Mouse (Mus musculus) right cerebral cortex, adult 2 months (tissue): Measurements from ENCODE around the gene Cpa4.

Source experiments
- DNase-seq, 2 experiments: peaks; one replicate each; pipeline ENCODE4 v3.0.0; 2021 to 2022; ENCODE audit warnings: low spot score in 2 of 2

The Cpa4 gene

DNA sequence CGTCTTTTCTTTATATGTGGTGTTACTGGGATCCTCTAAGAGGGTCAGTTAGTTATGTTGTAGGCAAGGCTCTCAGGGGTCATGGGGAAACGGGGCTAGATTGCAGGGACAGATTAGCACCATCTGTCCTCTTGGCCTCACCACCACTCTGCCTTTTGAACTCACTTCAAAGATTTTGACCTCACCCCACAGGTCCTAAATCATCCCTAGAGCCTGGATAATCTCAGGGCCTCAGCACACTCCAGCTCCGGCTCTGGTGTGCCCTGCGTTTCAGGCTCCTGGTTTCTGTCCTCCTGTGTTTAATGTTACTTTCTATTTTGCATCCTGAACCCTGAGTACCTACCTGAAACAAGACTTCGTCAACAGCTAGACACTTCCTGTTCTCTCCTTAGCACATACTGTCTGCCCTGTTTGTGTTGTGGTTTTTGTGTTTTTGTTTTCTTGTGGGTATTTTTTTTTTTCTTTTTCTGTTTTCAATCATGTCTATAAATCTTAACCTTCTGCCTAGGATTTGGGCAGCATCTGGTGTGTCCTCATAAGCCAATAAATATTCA, 23.8 kb downstream of the Cpa4 start:
- no peak for DNase-seq

DNA sequence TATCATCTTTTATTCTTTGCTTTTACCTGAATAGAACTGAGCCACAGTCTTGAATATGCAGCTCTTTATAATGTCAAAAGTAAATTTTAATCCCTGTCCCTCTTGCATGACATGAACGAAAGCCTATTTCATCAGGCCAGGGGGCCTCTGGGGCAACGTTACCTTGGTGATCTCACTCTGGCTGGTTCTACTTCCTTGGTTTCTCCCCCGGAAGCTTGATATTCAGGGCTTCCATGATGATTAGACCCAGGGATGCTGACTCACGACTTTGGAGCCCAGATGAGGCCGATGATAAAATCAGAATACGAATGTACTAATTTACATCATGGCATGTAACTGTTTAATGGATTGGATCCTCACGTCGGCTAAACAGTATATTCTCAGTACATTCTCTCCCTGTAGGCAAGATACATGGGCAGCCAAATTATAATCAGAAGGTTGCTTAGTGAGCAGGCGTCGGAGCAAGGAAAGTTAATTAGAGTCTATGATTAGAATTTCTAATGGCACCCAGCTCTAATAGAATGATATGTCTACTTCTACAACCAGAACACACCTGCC, 24.3 kb downstream of the Cpa4 start:
- no peak for DNase-seq

DNA sequence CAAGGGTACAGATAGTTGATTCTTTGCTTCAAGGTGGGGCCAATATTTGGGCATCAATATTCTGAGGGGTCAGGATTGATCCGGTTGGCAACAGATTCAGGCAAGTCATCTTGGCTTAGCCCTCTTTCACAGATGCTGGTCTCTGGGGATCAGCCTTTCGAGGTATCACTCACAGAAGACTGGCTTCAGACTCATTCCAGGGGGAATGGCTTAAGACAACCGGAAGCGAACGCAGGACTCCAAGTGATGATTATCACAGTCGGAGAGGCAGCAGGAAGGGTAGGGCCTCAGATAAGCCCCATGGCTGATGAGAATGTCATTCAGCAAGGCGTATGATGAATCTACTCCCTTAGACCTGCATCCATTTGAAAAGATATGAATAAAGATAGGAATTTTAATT, 26.2 kb downstream of the Cpa4 start:
- DNase-seq, result no peak

DNA sequence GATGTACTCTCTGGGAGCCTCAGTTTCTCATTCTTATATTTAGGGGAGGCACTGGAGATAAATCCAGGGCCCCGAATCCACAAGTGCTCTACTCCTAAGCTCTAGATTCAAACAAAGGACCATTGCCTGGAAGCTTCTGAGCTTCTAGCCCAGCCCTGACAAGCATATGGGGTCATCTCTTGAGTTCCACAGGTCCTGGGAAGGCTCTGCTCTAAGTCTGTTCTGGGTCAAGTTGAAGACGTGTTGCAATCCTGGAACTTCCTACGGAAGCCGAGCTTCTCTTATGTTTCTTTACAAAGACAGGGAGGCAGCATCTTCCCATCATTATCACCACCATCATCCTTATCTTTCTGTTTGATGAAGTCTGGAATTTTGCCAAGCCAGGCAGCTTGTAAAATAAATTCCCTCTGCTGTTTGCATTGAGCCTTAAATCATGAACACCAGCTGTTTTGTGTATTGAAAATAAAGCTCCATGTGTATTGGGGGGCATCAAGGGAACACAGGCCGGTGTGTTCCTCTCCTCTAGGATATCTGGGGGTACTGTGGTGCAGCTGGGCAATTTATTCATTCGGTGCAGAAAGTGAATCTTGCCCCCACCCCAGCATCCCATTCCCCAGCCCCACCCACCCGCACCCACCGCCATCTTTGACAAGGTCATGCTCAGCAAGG, 28.2 kb downstream of the Cpa4 start:
- no peak for DNase-seq

DNA sequence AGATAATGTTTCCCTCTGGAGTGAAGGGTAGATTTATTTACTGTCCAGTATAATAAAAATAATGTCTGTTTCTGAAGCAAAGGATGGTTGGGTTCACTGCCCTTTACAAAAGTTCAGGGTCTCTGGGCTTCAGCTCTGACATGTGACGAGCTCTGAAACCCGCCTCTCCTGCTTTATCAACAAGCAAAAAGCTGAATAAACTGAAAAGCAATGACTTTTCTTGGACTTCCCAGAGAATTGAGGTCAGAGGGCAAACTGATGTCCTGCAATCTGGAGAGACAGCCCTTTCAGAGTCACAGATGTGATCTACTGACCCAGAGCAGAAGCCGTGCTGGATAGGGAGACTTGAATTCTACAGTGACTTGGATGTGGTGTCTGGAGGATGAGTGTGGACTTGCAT, 31.9 kb downstream of the Cpa4 start:
- DNase-seq, result no peak

DNA sequence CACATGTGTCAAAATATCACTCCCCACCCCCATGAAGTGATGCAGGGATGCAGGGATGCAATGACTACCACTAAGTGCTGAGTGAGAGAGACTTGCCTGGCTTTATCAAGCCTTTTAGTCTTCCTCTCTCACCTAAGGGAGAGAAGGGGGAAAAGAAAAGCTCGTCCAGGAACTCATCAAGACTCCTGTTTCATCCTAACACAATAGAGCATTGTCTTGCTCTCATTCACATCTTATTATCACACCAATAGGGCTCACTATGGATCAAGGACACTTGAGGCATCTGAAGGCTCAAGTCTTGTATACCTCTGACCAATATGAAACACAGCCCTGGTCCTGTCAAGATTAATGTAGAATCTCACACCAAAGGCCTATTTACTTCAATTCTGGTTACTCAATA, 32.8 kb downstream of the Cpa4 start:
- DNase-seq, result no peak

DNA sequence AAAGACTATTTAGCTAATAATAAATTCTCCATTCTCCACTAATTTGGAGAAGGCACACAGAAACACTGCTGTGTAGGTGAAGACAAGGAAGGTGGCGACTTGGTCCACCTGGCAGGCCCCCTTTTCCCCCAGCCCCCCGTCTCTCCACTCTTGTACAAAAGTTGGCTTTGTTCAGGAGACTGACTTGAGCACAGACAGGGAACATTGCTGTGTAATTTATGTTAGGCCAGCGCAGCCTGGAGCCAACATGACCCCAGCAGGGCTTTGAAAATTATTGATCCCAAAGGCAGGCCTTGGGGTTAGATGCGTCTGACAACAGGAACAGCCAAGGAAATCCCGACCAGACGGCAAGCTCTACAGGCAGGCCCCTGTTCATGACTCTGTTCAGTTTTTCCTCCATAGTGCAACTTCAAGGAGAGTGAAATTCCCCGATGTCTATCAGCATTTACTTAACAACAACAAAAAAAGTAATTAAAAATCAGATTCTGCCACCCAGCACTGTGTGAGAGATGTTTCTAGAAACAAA, 36.2 kb downstream of the Cpa4 start:
- no peak for DNase-seq

DNA sequence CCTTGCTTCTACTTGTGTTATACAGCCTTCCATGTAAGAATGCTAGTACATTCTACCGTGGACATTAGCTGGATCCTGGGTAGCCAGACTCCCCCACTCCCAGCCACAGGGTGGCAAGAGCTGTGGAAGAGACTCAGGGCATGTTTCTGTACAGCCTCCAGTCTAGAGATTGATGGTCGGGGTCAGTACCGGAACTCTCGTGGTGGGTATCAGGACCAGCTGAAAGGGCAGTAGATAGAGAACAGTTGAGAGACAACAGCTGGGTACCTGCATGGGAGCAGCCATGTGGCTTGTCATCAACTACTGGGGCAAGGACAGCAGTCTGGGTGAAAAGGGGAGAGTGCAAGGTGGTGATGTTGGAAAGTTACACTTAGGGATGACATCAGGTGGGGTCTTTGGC, 36.9 kb downstream of the Cpa4 start:
- no peak for DNase-seq

DNA sequence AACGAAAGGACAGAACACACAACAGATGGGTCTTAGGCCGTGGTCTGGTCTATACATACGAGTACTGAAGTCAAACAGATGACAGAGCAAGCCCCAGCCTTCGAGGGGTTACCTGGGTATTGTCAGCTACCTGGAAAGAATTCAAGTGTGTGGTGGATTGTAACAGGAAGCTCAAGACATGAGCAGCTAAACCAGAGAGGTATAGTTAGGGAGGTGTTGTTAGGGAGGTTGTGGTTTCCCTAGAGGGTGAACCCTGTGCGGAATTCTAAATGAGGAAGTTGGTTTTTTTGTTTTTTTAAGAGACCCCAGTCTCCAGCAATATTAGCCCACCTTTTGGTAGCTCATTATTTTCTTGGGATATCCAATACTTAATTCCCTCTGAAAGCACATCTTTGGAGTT, 37.5 kb downstream of the Cpa4 start:
- DNase-seq, result no peak

DNA sequence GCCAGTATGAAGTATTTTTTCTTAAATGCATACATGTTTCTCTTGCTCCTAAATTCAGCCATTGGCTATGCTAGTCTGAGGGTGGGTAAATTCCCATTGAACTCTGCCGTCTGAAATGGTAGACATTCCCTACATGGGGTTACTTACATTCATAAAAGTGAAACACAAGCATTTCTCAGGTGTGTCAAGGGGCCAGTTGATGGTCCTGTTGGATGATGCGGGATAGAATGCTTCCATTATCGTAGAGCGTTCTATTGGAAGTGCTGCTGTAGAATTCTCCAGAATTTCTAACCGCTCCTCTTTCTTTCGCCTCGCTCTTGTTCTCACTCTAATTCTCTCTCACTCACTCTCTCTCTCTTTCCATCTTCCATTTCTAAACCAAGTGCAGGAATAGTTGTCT, 42.5 kb downstream of the Cpa4 start, which contains the start of gene Cpa5:
TSS of gene Cpa5 (plus strand) at position 301 of the 400 bp plus-strand sequence.
- DNase-seq, result no peak

DNA sequence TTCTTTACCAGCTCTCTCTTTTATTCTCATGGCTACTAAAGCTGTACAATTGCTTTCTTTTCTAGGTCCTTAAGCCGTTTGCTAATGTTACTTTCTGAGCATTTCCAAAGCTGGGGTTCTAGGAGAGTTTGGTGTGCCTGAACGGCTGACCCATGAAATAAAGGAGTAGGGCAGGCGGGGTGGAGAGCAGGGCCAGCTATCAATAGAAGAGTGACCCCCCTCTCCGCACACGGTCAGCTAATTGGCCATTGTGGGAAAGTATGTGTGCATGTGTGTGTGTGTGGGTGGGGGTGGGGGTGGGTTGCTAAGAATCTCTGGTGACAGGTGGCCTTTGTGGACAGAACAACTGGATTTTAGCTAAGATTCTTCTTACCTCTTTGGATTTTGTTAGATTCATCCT, 43.0 kb downstream of the Cpa4 start:
- DNase-seq, result no peak

DNA sequence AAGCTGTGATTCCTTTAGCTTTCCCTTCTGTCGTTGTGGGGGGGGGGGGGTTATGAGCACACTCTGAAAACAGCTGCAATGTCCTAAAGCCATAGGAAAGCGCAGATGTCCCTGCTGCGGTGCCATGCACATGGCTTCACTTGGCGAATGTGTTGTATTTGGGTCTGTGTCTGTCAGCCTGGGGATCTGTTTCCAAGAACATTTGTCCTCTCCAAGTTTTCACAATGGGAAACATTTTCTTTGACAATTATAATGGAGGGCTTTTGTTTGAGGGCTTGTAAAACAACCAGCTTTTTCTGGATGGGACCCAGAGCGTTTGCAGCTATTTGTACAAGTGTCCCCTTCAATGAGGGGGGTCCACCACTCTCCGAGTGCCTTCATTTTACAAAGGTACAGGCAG, 46.1 kb downstream of the Cpa4 start:
- no peak for DNase-seq

DNA sequence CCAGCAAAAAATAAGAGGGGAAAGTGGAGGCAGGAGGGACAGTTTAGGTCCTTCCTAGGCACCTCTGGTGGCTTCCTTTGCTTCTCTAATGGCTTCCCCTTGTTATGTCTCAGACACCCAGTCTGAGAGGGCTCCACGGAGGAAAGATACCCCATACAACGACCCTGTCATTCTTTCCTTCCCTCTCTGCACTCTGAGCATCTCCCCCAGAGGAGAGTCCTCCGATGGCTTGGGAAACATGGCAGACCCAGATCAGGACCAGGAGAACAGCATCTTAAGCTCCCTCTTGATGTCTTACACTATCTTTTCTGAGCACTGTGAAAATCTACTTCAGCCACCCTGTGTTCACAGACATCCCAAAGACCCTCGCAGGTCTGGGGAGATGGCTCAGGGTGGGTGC, 47.6 kb downstream of the Cpa4 start:
- DNase-seq, result no peak

DNA sequence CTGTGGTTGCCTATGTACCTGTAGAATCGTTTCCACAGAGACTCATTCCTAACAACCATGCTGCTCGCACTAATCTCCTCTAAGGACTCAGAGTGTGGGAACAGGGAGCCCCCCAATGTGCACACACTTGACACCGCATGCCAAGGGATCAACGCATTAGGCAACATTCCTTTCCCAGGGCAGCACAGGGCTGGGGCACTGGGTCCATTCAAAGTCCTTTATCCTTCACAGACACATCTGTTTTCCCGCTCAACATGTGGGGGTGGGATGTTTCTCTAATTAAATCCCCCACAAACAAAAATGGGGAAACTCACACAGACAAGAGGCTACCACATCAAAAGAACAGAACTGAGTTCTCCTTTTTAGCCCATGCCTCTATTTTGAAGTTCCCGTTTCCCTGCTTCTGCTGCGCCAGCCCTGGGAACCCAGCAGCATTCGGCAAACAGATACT, 48.3 kb downstream of the Cpa4 start:
- DNase-seq, result no peak

DNA sequence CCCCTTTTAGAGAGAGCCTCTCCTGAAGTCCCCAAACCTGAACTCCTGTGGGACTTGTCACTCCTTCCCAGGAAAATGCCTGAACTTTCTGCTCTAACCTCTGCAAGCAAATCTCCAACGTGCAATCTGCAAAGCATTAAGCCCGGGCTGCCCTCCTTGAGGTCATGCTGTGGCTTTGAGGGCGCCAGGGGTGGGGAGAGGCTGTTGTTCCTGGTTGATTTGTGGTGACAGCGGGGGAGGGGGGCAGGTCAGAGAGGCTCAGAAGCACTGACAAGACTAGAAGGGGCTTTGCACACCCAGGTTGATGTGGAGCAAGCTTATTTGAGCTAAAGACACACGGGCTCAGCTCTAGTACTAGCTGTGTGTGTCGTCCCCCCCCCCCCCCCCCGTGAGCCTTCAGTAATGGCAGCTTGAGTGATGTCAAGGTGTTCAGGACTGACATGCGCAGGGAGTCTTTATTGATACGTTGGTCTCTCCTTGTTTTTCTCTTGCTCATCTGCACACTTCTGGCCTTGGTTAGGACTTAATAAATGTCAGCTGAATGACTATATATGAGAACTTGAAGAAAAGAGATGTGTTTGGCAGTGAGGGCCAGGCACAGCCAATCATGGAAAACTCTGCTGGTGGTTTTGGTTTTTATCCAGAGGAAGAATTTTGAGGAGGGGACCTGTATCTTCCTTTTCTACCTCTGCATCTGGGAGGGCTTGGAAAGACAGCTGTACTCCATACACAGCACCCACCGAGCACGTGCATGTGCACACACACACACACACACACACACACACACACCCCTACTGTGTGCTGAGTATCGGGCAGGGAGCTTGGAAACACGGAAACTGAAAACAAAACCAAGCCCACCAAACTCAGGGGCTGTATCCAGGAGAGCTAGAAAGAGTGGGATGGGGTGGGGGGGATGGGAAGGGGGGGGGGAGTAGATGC, 49.1 kb downstream of the Cpa4 start:
- DNase-seq, result peak in 1 of 2 experiments; percentile 7

DNA sequence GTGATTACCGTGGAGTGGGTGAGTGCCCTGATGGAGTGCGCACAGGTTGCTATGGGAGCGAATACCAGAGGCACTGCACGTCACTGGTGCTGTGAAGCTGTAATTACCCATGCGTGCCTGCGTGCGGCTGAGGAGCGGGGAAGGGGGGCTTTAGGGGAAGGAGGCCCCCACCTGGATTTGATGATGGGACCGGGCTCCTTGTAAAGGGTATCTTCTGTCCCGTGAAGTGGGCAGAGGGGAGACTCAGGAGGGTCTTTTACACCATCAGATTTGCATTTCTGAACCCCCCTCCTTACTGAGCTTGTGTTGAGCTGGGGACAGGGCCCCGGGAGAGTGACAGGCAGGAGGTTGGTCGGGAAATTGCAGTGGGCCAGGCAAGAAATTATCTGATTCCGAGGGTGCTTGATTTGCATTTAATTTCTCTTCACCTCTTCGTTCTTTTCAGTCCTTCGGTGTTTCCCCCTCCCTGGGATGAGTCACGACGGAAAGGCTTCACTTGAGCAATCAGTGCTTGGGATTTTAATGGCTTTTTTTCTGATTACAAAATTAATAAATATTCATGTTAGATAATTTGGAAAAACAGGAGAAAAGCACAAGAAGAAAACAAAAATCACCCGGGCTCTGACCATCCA, 49.9 kb downstream of the Cpa4 start:
- peak; percentile 58 to 71 for DNase-seq

DNA sequence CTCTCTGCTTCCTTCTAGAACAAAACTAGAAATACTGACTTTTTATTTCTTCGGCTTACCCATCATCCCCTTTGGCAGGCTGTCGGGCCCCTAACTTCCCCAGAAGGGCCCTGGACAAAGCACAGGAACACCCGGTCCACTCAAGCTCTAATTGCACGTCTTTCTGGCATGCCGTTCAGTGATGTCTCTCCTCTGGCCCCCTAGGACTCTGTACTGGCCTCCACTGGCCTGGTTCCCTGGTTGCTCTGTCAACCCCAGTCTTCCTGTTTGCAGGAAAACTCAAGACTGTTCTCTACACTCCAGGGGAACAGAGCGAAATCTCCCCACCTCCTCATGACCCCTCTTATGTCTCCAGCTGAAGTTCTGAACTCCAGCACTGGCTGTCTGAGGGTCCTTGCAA, 50.6 kb downstream of the Cpa4 start:
- DNase-seq, result peak in 1 of 2 experiments; percentile 5

DNA sequence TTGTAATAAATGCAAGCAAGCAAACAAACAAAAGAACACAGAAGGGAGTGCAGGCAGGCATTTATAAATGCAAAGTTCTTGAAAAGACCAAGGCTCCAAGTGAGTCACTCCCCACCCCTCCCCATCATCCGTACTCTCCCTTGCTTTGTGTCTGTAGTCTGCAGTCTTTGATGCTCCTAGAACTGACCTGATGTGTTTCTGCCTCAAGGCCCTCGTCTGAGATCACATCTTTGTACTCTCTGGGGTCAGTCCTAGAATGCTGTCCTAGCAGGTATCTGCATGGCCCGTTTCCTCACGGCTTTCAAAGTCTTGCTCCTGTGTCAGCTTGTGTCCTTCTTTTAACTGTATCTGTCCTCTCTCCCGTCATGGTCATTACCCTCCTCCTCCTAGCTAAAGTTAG, 51.4 kb downstream of the Cpa4 start:
- no peak for DNase-seq

DNA sequence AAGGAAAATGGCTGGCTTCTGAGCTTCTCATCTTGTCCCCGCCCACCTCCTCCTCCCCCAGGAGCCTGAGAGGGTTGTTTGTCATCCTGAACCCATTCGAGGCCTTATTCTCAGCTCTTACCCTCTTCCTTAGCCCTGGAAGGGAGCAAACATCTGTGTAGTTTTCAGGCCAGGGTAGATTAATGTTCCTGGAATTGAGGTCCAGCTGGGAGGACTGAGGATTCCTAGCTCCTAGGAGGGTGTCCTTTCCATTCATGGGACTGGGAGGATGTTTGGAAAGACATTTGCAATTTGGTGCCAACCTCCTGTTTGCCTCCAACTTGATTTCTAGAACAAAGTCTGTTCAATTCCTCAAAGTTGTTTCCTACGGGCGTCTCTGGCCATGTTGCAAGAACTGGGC, 52.4 kb downstream of the Cpa4 start:
- no peak for DNase-seq

DNA sequence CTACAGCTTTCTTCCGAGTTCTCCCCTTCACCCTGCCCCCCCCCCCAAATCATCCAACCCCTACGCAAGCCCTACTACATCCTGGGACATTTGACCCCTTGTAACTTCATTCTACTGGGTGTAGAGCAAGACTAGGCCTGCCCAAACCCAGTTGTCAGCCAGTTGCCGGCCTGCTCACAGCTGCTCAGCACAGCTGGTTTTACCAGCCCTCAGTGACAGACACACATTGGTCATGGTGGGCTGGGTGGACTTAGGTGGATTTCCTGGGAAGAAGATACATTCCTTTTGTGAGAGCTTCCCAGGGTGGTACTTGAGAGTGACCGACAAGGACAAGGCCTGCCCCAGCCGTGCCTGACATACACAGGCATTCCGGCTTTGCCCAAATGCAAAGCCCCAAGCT, 52.8 kb downstream of the Cpa4 start:
- no peak for DNase-seq

DNA sequence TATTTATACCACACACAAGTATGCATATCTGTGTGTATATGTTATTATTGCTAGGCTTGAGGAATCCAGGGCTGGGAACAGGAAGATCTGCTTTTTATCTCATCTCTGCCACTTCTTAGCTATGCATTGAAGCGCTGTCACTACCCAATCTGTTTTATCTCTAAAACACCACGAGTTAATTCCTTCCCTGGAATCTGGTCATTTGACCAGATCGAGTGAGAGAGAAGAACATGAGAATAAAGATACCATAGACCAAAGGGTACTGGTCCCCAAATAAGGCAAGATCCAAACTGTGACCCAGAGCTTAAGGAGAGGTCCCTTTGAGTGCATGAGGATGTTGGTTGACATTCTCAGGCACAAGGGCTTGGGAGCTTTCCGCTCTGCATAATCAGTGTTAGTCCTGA, 53.8 kb downstream of the Cpa4 start:
- DNase-seq, result no peak

DNA sequence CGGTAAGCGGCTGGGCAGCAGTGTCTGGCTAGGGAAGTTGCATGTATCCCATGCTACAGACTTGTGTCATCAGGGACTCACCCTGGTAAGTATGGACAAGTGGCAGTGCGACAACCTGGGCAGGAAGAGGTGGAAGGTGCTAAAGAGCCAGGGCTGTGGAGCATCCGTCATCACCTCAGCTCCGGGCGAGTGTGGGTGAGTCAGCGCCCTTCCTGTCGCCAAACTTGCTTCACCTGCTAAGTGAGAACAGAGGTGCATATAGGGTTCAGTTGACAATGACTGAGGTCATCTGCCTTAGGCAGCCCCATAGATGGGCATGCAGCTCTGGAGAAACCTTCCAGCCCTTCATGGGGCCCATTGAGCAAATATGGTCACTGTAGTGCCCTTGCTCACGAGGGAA, 56.6 kb downstream of the Cpa4 start:
- no peak for DNase-seq
